Mouse (Mus musculus) right cerebral cortex, postnatal 36 days (tissue): ENCODE data around the gene Gm8332.
"Not testable (repeated sequence)": the region's sequence is repeated elsewhere in the genome, so short reads cannot be mapped to it uniquely, and the experiment has no call there.

ENCODE experiments used
- DNase-seq, 2 experiments: peaks; one replicate each; pipeline ENCODE4 v3.0.0; 2022; ENCODE audit warnings: low spot score in 2 of 2, mixed read lengths in 1 of 2

The Gm8332 gene

DNA sequence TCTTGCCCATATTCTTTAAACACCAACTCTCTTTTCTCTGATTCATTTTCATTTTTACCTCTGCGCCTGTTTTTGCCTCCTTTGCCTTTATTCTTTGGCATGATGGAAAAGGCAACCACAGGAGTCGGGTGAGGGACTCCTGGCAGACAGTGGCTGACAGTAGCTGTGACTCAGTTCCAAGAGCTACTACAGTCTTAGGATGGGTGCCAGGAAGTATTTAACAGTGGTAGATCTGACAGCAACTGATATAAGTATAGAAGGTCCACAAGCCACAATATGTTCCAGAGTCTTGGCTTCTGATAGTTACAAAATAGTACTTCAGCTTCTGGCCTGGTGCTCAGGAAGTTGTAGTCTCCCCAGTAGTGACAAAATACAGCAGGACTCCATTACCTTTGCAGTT is at the start of gene Gm8332:
TSS of gene Gm8332 (minus strand) at position 101 of the 400 bp plus-strand sequence.
- DNase-seq: not testable (repeated sequence)

DNA sequence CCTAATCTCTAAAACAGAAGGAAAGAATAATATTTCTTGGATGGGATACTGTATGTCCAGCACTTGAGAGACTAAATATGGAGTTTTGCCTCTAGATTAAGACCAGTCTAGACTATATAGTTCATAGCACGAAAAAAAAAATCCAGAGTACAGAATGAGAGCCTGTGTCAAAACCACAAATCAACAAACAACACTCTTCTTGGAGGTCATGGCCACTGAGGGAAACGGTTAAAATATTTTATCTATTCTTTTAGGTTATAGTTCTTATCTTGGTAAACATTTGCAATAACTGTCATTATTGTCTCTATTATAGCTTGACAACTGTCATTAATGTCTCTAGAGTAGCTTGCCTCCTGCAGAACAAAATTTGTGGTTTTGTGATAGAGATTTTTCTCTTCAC is 47.3 kb upstream of the Gm8332 start:
- DNase-seq: not testable (repeated sequence)

DNA sequence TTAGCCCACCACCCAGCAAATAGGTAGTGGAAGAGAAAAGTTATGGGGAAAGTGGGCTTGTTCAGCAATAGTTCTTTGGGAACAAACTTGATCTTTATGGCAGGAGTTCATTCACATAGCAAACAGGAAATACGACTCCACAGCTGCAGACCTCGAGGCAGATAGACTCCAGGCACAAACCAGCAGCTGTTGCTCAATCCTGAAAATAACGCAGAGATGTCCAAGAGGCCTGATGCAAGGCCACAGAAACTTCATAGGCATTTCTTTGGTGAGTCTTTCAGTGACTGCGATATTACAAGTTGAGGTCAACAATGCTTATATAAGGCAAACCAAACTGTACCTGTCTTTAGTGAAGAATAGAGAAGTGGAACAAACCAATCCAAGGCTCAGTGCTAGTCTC is 43.2 kb upstream of the Gm8332 start:
- not testable (repeated sequence) for DNase-seq

DNA sequence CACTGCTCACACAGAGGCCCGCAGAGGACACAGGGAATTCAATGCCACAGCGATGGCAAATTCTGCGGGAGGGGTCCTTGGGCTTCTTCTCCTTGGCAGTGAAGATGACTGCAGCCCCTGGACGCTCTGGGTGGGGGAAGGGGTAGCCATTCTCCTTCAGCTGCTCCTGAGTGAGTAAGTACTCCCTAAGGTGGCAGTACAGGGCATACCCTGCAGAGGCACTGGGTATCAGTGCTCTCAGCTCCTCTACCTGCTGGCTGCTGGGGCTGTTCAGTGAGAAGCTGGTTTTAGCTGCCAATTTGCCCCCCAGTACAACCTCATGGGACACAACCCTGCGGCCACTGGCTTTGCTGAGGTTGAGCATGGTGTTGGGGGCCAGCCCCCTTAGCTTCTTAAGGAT is 35.3 kb upstream of the Gm8332 start:
- DNase-seq: not testable (repeated sequence)

DNA sequence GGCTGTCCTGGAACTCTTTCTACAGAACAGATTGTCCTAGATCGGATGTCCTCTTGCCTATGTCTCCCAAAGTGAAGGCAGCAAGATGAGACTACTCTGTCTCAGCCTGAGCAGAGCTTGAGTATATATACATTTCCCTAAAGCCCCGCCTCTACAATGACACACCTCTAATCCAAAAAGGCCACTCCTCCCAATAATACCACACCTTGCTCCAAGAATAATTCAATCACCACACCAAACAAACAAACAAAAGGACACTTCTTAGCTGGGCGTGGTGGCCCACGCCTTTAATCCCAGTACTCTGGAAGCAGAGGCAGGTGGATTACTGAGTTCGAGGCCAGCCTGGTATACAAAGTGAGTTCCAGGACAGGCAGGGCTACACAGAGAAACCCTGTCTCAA is 24.5 kb upstream of the Gm8332 start, which contains the start of gene Gm5662:
TSS of gene Gm5662 (minus strand) at position 101 of the 400 bp plus-strand sequence.
- DNase-seq: not testable (repeated sequence)

DNA sequence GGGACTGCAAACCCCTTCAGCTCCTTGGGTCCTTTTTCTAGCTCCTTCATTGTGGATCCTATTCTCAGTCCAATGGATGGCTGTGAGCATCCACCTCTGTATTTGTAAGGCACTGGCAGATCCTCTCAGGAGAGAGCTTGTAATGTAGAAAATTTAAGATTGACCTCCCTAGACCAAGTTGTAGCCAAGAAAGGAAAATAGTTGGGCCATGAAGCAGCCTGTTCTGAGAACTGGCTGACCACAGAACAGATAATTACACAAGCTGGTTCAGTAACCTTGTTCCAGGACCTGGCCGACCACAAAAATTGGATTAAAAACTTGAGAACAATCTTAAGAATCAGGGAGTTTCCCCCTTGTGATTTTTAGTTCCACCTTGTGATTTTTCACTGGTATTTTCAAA is 7.3 kb upstream of the Gm8332 start:
- no peak for DNase-seq

DNA sequence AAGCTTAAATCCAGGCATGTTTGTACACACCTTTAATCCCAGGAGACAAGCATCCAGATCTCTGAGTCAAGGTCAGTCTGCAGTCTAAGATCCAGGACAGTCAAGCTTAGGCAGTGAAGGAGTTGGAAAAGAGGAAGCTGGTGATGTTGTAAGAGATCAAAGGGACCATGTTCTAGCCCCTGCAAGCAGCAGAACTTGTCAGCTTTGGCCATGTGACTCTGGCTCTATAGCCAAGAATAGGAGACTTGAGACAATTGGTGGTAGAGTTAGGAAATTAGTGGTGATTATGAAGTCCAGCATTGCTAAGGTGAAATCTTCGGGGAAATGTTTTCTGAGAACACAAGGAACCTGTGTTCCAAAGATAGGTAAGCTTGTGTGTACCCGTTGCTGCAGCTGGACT is 6.0 kb upstream of the Gm8332 start:
- DNase-seq: not testable (repeated sequence)

DNA sequence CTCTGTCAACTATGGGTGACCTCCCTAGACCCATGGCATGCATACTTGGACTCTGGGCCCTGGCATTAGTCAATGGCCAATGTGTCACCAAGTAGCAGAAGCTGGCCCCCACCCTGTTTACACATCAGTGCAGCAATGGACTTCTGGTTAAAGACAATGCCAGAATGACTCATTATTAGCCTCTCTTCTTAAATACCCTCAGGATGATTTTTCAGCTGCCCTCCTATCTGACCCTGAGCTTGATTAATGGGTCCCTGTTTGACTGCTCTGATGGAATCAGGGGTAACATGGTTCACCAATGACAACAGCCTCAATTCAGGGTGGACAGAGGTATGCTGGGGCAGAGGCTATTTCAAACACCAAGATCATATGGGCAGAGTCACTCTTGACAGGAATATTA is 4.1 kb downstream of the Gm8332 start:
- not testable (repeated sequence) for DNase-seq

DNA sequence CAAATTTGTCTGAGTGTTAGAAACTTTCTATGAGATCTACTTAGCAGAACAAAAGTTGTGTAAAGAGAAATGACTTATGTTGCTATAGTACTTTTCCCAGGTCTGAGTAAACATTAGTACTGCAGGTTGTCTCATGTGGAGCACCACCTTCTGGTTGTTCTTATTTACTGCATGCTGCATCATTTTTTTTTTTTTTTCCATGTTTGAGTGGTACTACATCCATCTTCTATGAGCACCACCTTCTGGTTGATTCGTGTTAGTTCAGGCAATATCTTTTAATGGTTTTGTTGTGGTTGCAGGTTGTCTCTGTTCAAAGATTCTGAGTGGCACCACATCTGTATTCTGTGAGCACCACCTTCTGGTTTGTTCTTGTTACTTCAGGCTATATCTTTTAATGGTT is 7.0 kb downstream of the Gm8332 start:
- DNase-seq: not testable (repeated sequence)

DNA sequence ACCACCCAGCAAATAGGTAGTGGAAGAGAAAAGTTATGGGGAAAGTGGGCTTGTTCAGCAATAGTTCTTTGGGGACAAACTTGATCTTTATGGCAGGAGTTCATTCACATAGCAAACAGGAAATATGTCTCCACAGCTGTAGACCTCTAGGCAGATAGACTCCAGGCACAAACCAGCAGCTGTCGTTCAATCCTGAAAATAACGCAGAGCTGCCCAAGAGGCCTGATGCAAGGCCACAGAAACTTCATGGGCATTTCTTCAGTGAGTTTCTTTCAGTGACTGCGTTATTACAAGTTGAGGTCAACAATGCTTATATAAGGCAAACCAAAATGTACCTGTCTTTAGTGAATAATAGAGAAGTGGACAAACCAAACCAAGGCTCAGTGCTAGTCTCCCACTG is 30.5 kb downstream of the Gm8332 start:
- DNase-seq: no peak

DNA sequence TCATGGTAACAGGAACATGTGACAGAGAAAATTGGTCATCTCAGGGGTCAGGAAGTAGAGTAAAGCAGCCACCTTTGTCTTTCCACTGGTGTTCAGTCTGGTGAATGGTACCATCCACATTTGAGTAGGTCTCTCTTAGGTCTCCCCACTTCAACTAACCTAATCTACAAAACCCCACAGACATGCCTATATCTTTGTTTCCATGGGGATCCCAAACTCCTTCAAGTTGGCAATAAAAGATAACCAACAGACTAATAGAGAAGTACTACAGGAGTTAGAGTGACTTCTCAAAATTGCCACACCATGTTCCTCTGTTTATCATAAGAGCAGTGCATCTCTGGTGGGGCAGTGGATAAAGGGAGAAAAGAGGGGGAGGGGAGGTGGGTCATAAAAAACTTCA is 31.8 kb downstream of the Gm8332 start:
- not testable (repeated sequence) for DNase-seq

DNA sequence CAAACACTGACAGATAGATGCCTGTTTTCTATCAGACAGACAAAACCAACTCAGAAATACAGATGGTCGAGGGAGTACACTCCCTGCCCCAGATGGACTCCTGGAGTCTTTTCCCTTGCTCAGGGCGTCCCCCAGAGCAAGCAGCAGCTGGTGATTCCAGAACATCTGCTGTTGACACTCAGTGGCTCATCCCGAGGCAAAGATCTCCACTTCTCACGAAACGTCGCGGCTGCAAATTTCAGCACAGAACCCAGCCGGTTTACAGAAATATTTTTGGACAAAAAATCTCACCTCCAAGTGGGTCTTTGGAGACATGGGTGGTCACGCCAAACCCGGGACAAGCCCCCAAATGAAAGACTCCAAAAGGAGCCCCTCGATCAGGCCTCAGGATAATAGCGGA is 35.3 kb downstream of the Gm8332 start:
- DNase-seq: no peak

DNA sequence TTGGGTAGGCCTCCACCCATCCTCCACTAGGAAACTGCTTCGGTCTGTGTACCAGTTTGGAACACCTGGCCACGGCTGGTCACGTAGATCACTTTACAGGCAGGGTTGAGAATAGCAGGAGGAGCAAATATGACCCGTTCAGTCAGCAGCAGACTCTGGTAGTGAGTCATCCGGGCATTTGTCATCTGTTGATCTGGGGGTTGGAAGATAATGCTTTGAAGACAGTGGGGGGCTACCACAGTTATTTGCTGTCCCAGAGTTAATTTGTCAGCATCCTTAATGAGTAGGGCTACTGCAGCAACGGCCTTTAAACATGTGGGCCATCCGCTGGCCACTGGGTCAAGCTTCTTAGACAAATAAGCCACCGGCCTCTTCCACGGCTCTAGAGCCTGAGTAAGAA is 38.4 kb downstream of the Gm8332 start:
- DNase-seq: not testable (repeated sequence)

DNA sequence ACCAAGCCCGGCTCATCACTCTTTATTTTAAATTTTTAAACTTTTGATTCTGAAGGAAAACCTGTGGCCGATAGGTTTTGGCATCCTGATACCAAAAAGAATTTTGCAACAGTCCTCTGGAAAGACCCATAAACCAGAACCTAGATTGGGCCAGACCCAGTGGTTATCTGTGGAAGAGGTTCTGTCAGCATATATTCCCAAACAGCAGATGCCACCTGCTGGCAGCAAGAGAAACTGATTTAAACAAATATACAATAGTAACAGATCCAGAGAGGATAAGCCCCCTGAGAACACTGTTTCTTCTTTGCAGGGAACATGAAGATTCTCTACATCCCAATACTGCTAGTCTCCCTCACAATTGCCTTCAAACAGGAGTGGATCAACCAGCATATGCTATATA is 47.0 kb downstream of the Gm8332 start:
- DNase-seq: no peak
